Mouse (Mus musculus) neural tube, embryonic 13.5 days (tissue): ENCODE measurements at regions not wholly inside any gene's neighbourhood (a gene's known extent, or its start where the extent isn't known, plus 50 kb on each side); places are given as distances from the start of the nearest gene placed in this dataset.

Source experiments
- ATAC-seq: fragments of 200-750 bp; cut with Nextera tagmentation; 2 replicates; pipeline ENCODE4 v1.8.0; 2017; ENCODE audit warnings: low read depth, mild to moderate bottlenecking, moderate TSS enrichment, moderate library complexity
- H3K27ac ChIP-seq: fragments of 300-500 bp; sonication (generic); replicated peaks from 2 replicates; pipeline ENCODE4 v1.5.1; 2015; ENCODE audit warnings: moderate library complexity, mild to moderate bottlenecking, inconsistent platforms
- H3K27me3 ChIP-seq: fragments of 300-500 bp; sonication (generic); 2 replicates; pipeline ENCODE4 v1.6.1; 2015; ENCODE audit warnings: mild to moderate bottlenecking, inconsistent platforms
- H3K36me3 ChIP-seq: fragments of 300-500 bp; sonication (generic); 2 replicates; pipeline ENCODE4 v1.6.1; 2015; ENCODE audit warnings: mild to moderate bottlenecking, inconsistent platforms
- H3K4me1 ChIP-seq: fragments of 300-500 bp; sonication (generic); replicated peaks from 2 replicates; pipeline ENCODE4 v1.6.1; 2015; ENCODE audit warnings: inconsistent platforms
- H3K4me2 ChIP-seq: fragments of 300-500 bp; sonication (generic); 2 replicates; pipeline ENCODE4 v1.6.1; 2015; ENCODE audit warnings: inconsistent platforms, mild to moderate bottlenecking, moderate library complexity
- H3K4me3 ChIP-seq: fragments of 300-500 bp; sonication (generic); 2 replicates; pipeline ENCODE4 v1.5.1; 2015; ENCODE audit warnings: mild to moderate bottlenecking, inconsistent platforms
- H3K9ac ChIP-seq: fragments of 300-500 bp; sonication (generic); 2 replicates; pipeline ENCODE4 v1.6.1; 2015; ENCODE audit warnings: moderate library complexity, mild to moderate bottlenecking, inconsistent platforms
- H3K9me3 ChIP-seq: fragments of 300-500 bp; sonication (generic); 2 replicates; pipeline ENCODE4 v1.6.1; 2016; ENCODE audit warnings: inconsistent platforms
- whole genome bisulfite sequencing: fragments of 180-500 bp; shearing (Covaris S2); methylation state at CpG from one replicate; pipeline ENCODE4 v1.1.7; 2015; 5-methylcytosine and 5-hydroxymethylcytosine counted together

- no peaks in the 10 kb centered on the region for H3K9me3 ChIP-seq
- H3K27me3 ChIP-seq = no peaks in the 10 kb centered on the region
- whole genome bisulfite sequencing = 80% methylated on average over 1 of the region's 1 CpGs
- 0 out of 2 replicates have a peak, but pooled peaks cover 4% of the 10 kb centered on the region for H3K4me1 ChIP-seq
- H3K4me3 ChIP-seq = no peak overlapping the region
- peak; percentile 59; the same call in 1 of the 2 replicates for ATAC-seq
- H3K27ac ChIP-seq = no peak overlapping the region
- H3K4me2 ChIP-seq = no peak overlapping the region
- no peak overlapping the region for H3K9ac ChIP-seq
- no peaks in the 10 kb centered on the region for H3K36me3 ChIP-seq
These were observed 294.2 kb downstream of the Ice1 start for GRCm38 (mm10) chr13:70343191-70343734.

GRCm38 (mm10) chr13:70343911-70344310 is 293.5 kb downstream of the Ice1 start:
- no peak for ATAC-seq
- Histone ChIP-seq H3K4me2 (no peak overlapping the region), H3K27ac (0 out of 2 replicates have a peak overlapping the region, but pooled peaks have one; percentile 33), H3K4me1 (0 out of 2 replicates have a peak, but pooled peaks cover 4% of the 10 kb centered on the region), H3K27me3 (no peaks in the 10 kb centered on the region), H3K36me3 (no peaks in the 10 kb centered on the region), H3K9me3 (no peaks in the 10 kb centered on the region), H3K9ac (no peak overlapping the region), H3K4me3 (no peak overlapping the region)
- 27% methylated on average over 2 of the region's 2 CpGs for WGBS

GRCm38 (mm10) chr13:70344311-70344710 is 293.1 kb downstream of the Ice1 start:
- Histone ChIP-seq H3K4me2 (no peak overlapping the region), H3K36me3 (no peaks in the 10 kb centered on the region), H3K27me3 (no peaks in the 10 kb centered on the region), H3K9ac (no peak overlapping the region), H3K4me1 (0 out of 2 replicates have a peak, but pooled peaks cover 4% of the 10 kb centered on the region), H3K9me3 (no peaks in the 10 kb centered on the region), H3K4me3 (no peak overlapping the region), H3K27ac (no peak overlapping the region)
- 58% methylated on average over 5 of the region's 5 CpGs for WGBS
- no peak for ATAC-seq

- H3K9me3 ChIP-seq = no peaks in the 10 kb centered on the region; the same call in 1 of the 2 replicates
- no peak for ATAC-seq
- H3K9ac ChIP-seq = no peak overlapping the region
- H3K36me3 ChIP-seq = no peaks in the 10 kb centered on the region
- 93% methylated on average over 4 of the region's 4 CpGs for WGBS
- no peaks in the 10 kb centered on the region for H3K27me3 ChIP-seq
- H3K27ac ChIP-seq = no peak overlapping the region
- H3K4me2 ChIP-seq = no peak overlapping the region
- peaks cover 9% of the 10 kb centered on the region; the same call in 1 of the 2 replicates for H3K4me1 ChIP-seq
- no peak overlapping the region for H3K4me3 ChIP-seq
These were observed 289.0 kb downstream of the Ice1 start for GRCm38 (mm10) chr13:70348456-70348855.

- ATAC-seq = no peak
- H3K4me2 ChIP-seq = no peak overlapping the region
- 61% methylated on average over 2 of the region's 2 CpGs for WGBS
- no peaks in the 10 kb centered on the region; the same call in 1 of the 2 replicates for H3K9me3 ChIP-seq
- H3K27ac ChIP-seq = no peak overlapping the region
- H3K27me3 ChIP-seq = no peaks in the 10 kb centered on the region
- H3K4me3 ChIP-seq = no peak overlapping the region
- no peaks in the 10 kb centered on the region for H3K36me3 ChIP-seq
- H3K9ac ChIP-seq = no peak overlapping the region
- H3K4me1 ChIP-seq = peaks cover 9% of the 10 kb centered on the region; the same call in 1 of the 2 replicates
These were observed 288.5 kb downstream of the Ice1 start for GRCm38 (mm10) chr13:70348965-70349364.

- H3K27me3 ChIP-seq = no peaks in the 10 kb centered on the region
- H3K4me2 ChIP-seq = no peak overlapping the region
- H3K9me3 ChIP-seq = no peaks in the 10 kb centered on the region
- H3K36me3 ChIP-seq = no peaks in the 10 kb centered on the region
- ATAC-seq = no peak
- H3K4me1 ChIP-seq = no peaks in the 10 kb centered on the region
- WGBS = 85% methylated on average over 2 of the region's 2 CpGs
- H3K27ac ChIP-seq = no peak overlapping the region
- no peak overlapping the region for H3K4me3 ChIP-seq
- no peak overlapping the region for H3K9ac ChIP-seq
These were observed 267.8 kb downstream of the Ice1 start for GRCm38 (mm10) chr13:70369647-70370046.

GRCm38 (mm10) chr13:70380772-70381171 is 256.7 kb downstream of the Ice1 start:
- WGBS = 67% methylated on average over 6 of the region's 6 CpGs
- ATAC-seq = no peak
- Histone ChIP-seq H3K9ac (no peak overlapping the region), H3K36me3 (no peaks in the 10 kb centered on the region), H3K4me3 (no peak overlapping the region), H3K4me1 (no peaks in the 10 kb centered on the region), H3K4me2 (no peak overlapping the region), H3K27me3 (no peaks in the 10 kb centered on the region), H3K27ac (no peak overlapping the region), H3K9me3 (no peaks in the 10 kb centered on the region)

GRCm38 (mm10) chr13:70385292-70385691 is 252.1 kb downstream of the Ice1 start:
- WGBS = 48% methylated on average over 8 of the region's 8 CpGs
- ATAC-seq = no peak
- no peaks in the 10 kb centered on the region for H3K9me3 ChIP-seq

GRCm38 (mm10) chr13:70412788-70413187 is 224.6 kb downstream of the Ice1 start:
- no peaks in the 10 kb centered on the region for H3K36me3 ChIP-seq
- no peak for ATAC-seq
- no peak overlapping the region for H3K9ac ChIP-seq
- H3K4me1 ChIP-seq = no peaks in the 10 kb centered on the region
- H3K4me3 ChIP-seq = no peak overlapping the region
- H3K27ac ChIP-seq = no peak overlapping the region
- no peak overlapping the region for H3K4me2 ChIP-seq
- H3K27me3 ChIP-seq = no peaks in the 10 kb centered on the region
- no peaks in the 10 kb centered on the region for H3K9me3 ChIP-seq
- WGBS = 28% methylated on average over 1 of the region's 1 CpGs

More at GRCm38 (mm10) chr13:70385292-70385691, 252.1 kb downstream of the Ice1 start:
- no peaks in the 10 kb centered on the region for H3K27me3 ChIP-seq
- no peak overlapping the region for H3K27ac ChIP-seq
- H3K9ac ChIP-seq = no peak overlapping the region
- no peaks in the 10 kb centered on the region for H3K4me1 ChIP-seq
- no peak overlapping the region for H3K4me2 ChIP-seq
- H3K36me3 ChIP-seq = no peaks in the 10 kb centered on the region
- no peak overlapping the region for H3K4me3 ChIP-seq

- Histone ChIP-seq H3K27me3 (no peaks in the 10 kb centered on the region), H3K4me2 (no peak overlapping the region), H3K36me3 (no peaks in the 10 kb centered on the region), H3K4me1 (no peaks in the 10 kb centered on the region), H3K27ac (no peak overlapping the region), H3K4me3 (no peak overlapping the region), H3K9me3 (no peaks in the 10 kb centered on the region), H3K9ac (no peak overlapping the region)
- no peak for ATAC-seq
- WGBS = 86% methylated on average over 2 of the region's 2 CpGs
These were observed 219.3 kb downstream of the Ice1 start for GRCm38 (mm10) chr13:70418156-70418555.

GRCm38 (mm10) chr13:70439419-70439818 is 198.0 kb downstream of the Ice1 start:
- no peaks in the 10 kb centered on the region for H3K9me3 ChIP-seq
- no peaks in the 10 kb centered on the region for H3K36me3 ChIP-seq
- 43% methylated on average over 1 of the region's 1 CpGs for WGBS
- no peak overlapping the region for H3K4me3 ChIP-seq
- no peaks in the 10 kb centered on the region for H3K27me3 ChIP-seq
- H3K4me1 ChIP-seq = no peaks in the 10 kb centered on the region
- no peak overlapping the region for H3K27ac ChIP-seq
- ATAC-seq = no peak
- no peak overlapping the region for H3K4me2 ChIP-seq
- no peak overlapping the region for H3K9ac ChIP-seq

GRCm38 (mm10) chr13:70446940-70447339 is 190.5 kb downstream of the Ice1 start:
- Histone ChIP-seq H3K36me3 (no peaks in the 10 kb centered on the region), H3K9ac (no peak overlapping the region), H3K4me1 (no peaks in the 10 kb centered on the region), H3K27me3 (no peaks in the 10 kb centered on the region), H3K4me3 (no peak overlapping the region), H3K4me2 (no peak overlapping the region), H3K9me3 (no peaks in the 10 kb centered on the region), H3K27ac (no peak overlapping the region)
- WGBS = 84% methylated on average over 4 of the region's 4 CpGs
- no peak for ATAC-seq
